Mouse (Mus musculus): ENCODE measurements around the gene Slamf1. TPM values are rescaled to one million over a fixed set of nuclear protein-coding genes. Genes with fewer than 3 reads are reported as not detected.
"Not testable (repeated sequence)": the region's sequence is repeated elsewhere in the genome, so short reads cannot be mapped to it uniquely, and the experiment has no call there.

The Slamf1 gene
- polyA plus RNA-seq, 1 experiment from 2014 or later, result 0.10 TPM

DNA sequence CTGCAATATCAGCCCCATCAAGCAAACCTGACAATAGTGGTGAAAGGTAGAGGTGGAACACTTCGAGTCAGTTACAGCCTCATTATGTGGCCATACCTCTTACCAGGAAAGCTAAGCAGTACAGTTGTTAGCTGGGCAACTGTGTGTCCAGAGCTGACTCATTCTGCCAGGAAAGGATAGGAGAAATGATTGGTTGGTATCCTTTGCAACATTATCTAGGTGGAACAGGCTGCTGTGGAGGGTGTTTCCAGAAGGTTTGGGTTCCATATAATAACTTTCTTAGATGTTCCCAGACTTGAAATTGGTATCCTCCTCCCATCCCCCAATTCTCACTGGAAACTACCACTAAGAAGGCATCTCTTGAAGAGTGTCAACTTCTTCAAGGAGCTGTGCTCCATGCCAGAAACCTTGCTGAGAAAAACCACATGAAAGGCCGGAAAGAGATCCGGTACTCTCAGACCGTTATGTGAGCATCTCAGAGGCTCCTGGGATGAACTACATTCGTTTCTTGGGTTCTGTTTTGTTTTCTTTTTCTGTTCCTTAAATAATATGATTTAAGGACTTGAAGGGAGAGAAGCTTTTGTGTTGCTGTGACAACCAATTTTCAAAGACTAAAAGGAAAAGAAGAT, 15.5 kb downstream of the Slamf1 start:
- no peaks in the 10 kb centered on the region for H3K36me3 ChIP-seq (ENCODE audit: poor library complexity, severe bottlenecking)
- no peak overlapping the region for H3K27ac ChIP-seq
- ATAC-seq, result no peak
- 86% methylated on average over 5 of the region's 5 CpGs for WGBS
- H3K4me1 ChIP-seq, result no peaks in the 10 kb centered on the region
- H3K4me3 ChIP-seq, result no peak overlapping the region
- no peak overlapping the region for H3K4me2 ChIP-seq
- no peak overlapping the region for H3K9ac ChIP-seq
- H3K27me3 ChIP-seq, result no peaks in the 10 kb centered on the region
- H3K9me3 ChIP-seq (replicated peaks), result no peaks in the 10 kb centered on the region

DNA sequence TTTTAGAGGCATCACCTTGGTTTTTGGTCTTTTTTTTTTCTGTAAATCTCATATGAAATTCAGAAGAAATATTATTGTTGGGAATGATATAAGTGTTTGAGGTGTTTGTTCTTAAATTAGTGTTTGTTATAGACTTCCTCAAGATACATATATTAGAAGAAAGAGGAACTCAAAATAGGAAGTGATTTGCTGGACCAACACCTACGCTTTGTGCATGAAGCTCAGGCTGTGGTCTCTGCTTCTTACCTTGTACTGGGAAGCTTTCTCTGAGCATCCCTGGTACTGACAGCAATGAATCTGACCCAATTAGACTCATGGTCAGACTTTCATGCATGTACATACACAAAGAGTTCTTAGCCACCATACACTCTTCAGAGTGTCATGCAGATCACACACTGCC, 18.9 kb downstream of the Slamf1 start:
- WGBS, result 100% methylated on average over 1 of the region's 1 CpGs
- H3K9me3 ChIP-seq (replicated peaks), result no peaks in the 10 kb centered on the region
- H3K4me2 ChIP-seq, result no peak overlapping the region
- no peak overlapping the region for H3K9ac ChIP-seq
- H3K4me3 ChIP-seq, result no peak overlapping the region
- ATAC-seq, result no peak
- H3K4me1 ChIP-seq, result no peaks in the 10 kb centered on the region
- no peaks in the 10 kb centered on the region for H3K36me3 ChIP-seq (ENCODE audit: poor library complexity, severe bottlenecking)
- H3K27ac ChIP-seq, result no peak overlapping the region
- no peaks in the 10 kb centered on the region for H3K27me3 ChIP-seq

DNA sequence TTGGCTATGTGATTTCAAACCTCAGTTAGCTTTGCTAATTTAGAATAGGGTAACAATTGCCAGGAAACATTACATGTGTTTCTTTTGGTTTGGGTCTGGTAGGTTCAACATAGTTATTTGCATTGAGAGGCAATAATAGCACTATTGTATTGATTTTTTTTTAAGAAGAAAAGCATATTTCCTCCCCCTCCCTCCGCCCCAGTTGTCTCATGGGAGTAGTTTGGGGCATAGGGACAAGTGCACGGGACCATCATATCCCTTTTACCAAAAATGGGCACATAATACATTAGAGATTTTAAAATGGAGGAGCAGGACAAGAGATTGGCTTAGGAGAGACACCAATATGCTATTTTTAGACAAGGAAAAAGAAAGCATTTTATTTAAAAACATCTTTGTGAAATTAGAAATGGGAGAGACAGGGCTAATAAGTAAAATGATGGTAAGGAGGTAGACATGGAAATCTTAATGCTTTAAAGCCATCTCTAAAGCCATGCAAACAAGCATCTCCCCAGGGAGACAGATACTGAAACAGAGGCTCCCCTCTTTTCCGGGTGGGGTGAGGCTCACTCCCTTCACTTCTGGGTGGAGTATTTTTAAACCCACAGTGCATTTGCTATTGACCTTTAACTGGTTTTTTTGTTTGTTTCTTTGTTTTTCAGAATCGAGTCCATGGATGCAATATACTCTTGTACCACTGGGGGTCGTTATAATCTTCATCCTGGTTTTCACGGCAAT, 20.5 kb downstream of the Slamf1 start:
- no peak overlapping the region for H3K27ac ChIP-seq
- ATAC-seq, result no peak
- no peaks in the 10 kb centered on the region for H3K9me3 ChIP-seq (replicated peaks)
- H3K36me3 ChIP-seq (ENCODE audit: poor library complexity, severe bottlenecking), result no peaks in the 10 kb centered on the region
- no peaks in the 10 kb centered on the region for H3K27me3 ChIP-seq
- 71% methylated on average over 6 of the region's 6 CpGs for WGBS
- no peak overlapping the region for H3K9ac ChIP-seq
- H3K4me2 ChIP-seq, result no peak overlapping the region
- no peaks in the 10 kb centered on the region for H3K4me1 ChIP-seq
- no peak overlapping the region for H3K4me3 ChIP-seq

- ATAC-seq, result no peak
These were observed 21.7 kb downstream of the Slamf1 start for GRCm38 (mm10) chr1:171788461-171789283.

GRCm38 (mm10) chr1:171789407-171789806, 22.5 kb downstream of the Slamf1 start:
- no peak for ATAC-seq
- Histone ChIP-seq H3K9ac (no peak overlapping the region), H3K4me3 (no peak overlapping the region), H3K4me1 (no peaks in the 10 kb centered on the region), H3K9me3 (replicated peaks) (no peaks in the 10 kb centered on the region), H3K27me3 (no peaks in the 10 kb centered on the region), H3K36me3 (ENCODE audit: poor library complexity, severe bottlenecking) (no peaks in the 10 kb centered on the region), H3K4me2 (no peak overlapping the region), H3K27ac (no peak overlapping the region)
- WGBS, result 71% methylated on average over 3 of the region's 3 CpGs

More at GRCm38 (mm10) chr1:171788461-171789283, 21.7 kb downstream of the Slamf1 start:
- no peak overlapping the region for H3K9ac ChIP-seq
- WGBS, result 92% methylated on average over 12 of the region's 12 CpGs
- no peaks in the 10 kb centered on the region for H3K4me1 ChIP-seq
- no peaks in the 10 kb centered on the region for H3K9me3 ChIP-seq (replicated peaks)
- no peaks in the 10 kb centered on the region for H3K36me3 ChIP-seq (ENCODE audit: poor library complexity, severe bottlenecking)
- no peak overlapping the region for H3K4me3 ChIP-seq
- H3K4me2 ChIP-seq, result no peak overlapping the region
- no peaks in the 10 kb centered on the region for H3K27me3 ChIP-seq
- H3K27ac ChIP-seq, result no peak overlapping the region

DNA sequence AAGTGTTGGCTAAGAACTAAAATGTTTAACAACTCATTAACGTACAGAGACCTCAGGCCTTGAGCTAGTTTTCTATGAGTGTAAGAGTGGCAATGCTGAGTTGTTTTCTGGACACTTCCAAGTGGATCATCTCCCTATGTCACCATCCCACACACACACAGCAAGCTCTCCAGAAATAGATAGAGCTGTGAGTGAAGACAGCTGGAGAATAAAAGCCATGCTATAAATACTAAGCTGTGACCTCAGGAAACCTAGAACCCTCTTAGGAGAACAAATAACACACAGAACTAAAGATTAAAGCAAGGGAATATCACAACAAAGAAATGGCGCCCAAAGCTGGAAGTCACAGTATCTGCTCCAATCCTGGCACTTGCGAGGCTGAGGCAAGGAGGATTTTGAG, 24.6 kb downstream of the Slamf1 start:
- Histone ChIP-seq H3K36me3 (ENCODE audit: poor library complexity, severe bottlenecking) (no peaks in the 10 kb centered on the region), H3K4me2 (no peak overlapping the region), H3K4me1 (no peaks in the 10 kb centered on the region), H3K9me3 (replicated peaks) (no peaks in the 10 kb centered on the region), H3K27me3 (no peaks in the 10 kb centered on the region), H3K4me3 (no peak overlapping the region), H3K9ac (no peak overlapping the region), H3K27ac (no peak overlapping the region)
- no peak for ATAC-seq
- WGBS, result 87% methylated on average over 3 of the region's 3 CpGs

DNA sequence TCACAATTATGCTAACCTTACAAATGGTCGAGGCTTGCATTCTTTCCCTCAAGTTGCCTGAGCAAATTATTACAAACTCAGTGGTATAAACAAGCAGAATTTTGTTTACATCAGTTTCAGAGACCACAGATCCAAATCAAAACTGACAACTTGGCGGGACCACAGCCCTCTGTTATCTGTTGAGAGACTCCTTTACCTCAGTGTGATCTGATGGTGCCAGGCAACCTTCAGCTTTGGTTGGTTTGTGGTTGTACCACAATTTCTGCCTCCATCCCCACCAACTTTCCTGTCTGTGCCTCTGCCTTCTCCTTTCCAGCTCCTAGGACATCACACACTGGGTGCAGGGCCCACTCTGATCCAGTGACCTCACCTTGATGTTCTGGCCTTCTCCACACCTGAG, 29.3 kb downstream of the Slamf1 start:
- 64% methylated on average over 2 of the region's 2 CpGs for WGBS
- no peak for ATAC-seq
- no peaks in the 10 kb centered on the region for H3K27me3 ChIP-seq
- no peaks in the 10 kb centered on the region for H3K9me3 ChIP-seq (replicated peaks)
- H3K4me2 ChIP-seq, result no peak overlapping the region
- no peak overlapping the region for H3K27ac ChIP-seq
- no peaks in the 10 kb centered on the region for H3K36me3 ChIP-seq (ENCODE audit: poor library complexity, severe bottlenecking)
- H3K9ac ChIP-seq, result no peak overlapping the region
- no peak overlapping the region for H3K4me3 ChIP-seq
- no peaks in the 10 kb centered on the region for H3K4me1 ChIP-seq

DNA sequence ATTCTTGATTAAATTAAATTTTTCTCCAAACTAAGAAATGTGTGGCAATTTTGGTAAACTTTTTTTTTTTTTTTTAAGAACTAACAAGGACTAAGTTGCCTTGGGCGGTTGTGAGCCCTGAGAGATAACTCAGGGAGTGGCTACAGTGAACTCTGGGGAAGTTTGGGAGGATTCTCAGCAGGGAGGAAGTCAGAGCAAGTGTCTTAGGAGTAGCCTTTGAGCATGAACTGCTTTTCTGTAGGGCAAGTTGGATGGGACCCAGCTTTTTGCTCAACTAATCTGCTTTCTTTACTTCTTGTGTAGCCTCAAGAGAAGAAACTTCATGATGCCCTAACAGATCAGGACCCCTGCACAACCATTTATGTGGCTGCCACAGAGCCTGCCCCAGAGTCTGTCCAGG, 30.9 kb downstream of the Slamf1 start:
- ATAC-seq, result no peak
- no peak overlapping the region for H3K9ac ChIP-seq

GRCm38 (mm10) chr1:171799648-171800047, 32.7 kb downstream of the Slamf1 start:
- no peak overlapping the region for H3K4me2 ChIP-seq
- no peak overlapping the region for H3K4me3 ChIP-seq
- H3K9me3 ChIP-seq (replicated peaks), result no peaks in the 10 kb centered on the region
- no peak overlapping the region for H3K27ac ChIP-seq
- no peaks in the 10 kb centered on the region for H3K36me3 ChIP-seq (ENCODE audit: poor library complexity, severe bottlenecking)
- H3K9ac ChIP-seq, result no peak overlapping the region
- 88% methylated on average over 4 of the region's 4 CpGs for WGBS
- no peaks in the 10 kb centered on the region for H3K27me3 ChIP-seq
- ATAC-seq, result no peak
- no peaks in the 10 kb centered on the region for H3K4me1 ChIP-seq

More for the DNA sequence above, 30.9 kb downstream of the Slamf1 start:
- no peak overlapping the region for H3K4me2 ChIP-seq
- H3K9me3 ChIP-seq (replicated peaks), result no peaks in the 10 kb centered on the region
- no peak overlapping the region for H3K4me3 ChIP-seq
- H3K4me1 ChIP-seq, result no peaks in the 10 kb centered on the region
- H3K36me3 ChIP-seq (ENCODE audit: poor library complexity, severe bottlenecking), result no peaks in the 10 kb centered on the region
- no peak overlapping the region for H3K27ac ChIP-seq
- 70% methylated on average over 1 of the region's 1 CpGs for WGBS
- H3K27me3 ChIP-seq, result no peaks in the 10 kb centered on the region

DNA sequence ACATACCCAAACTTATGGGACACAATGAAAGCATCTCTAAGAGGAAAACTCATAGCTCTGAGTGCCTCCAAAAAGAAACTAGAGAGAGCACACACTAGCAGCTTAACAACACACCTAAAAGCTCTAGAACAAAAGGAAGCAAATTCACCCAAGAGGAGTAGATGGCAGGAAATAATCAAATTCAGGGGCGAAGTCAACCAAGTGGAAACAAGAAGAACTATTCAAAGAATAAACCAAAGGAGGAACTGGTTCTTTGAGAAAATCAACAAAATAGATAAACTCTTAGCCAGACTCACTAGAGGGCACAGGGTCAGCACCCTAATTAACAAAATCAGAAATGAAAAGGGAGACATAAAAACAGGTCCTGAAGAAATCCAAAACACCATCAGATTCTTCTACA, 44.1 kb downstream of the Slamf1 start:
- H3K36me3 ChIP-seq (ENCODE audit: poor library complexity, severe bottlenecking), result not testable (repeated sequence)
- WGBS, result 80% methylated on average over 1 of the region's 1 CpGs

GRCm38 (mm10) chr1:171815545-171816439, 48.9 kb downstream of the Slamf1 start:
- Histone ChIP-seq H3K27ac (no peak overlapping the region), H3K9me3 (replicated peaks) (no peaks in the 10 kb centered on the region), H3K4me2 (no peak overlapping the region), H3K9ac (no peak overlapping the region), H3K4me3 (no peak overlapping the region), H3K4me1 (no peaks in the 10 kb centered on the region), H3K27me3 (no peaks in the 10 kb centered on the region), H3K36me3 (ENCODE audit: poor library complexity, severe bottlenecking) (no peaks in the 10 kb centered on the region)
- WGBS, result 11% methylated on average over 8 of the region's 8 CpGs
- peak; percentile 98 for ATAC-seq

More for the DNA sequence above, 44.1 kb downstream of the Slamf1 start:
- H3K4me3 ChIP-seq; H3K4me2 ChIP-seq; H3K4me1 ChIP-seq; H3K9me3 ChIP-seq (replicated peaks); H3K27me3 ChIP-seq; ATAC-seq; H3K9ac ChIP-seq; H3K27ac ChIP-seq: not testable (repeated sequence)
